Mouse (Mus musculus): ENCODE measurements around the gene Tom1l2.

GRCm38 (mm10) chr11:60320426-60321037, 32.2 kb downstream of the Tom1l2 start:
- TF ChIP-seq CTCF (IDR thresholded peaks at IDR 0.05; ENCODE audit: low read depth, low read length) (no peak), POLR2A (IDR thresholded peaks at IDR 0.05; ENCODE audit: borderline replicate concordance, low read depth, low read length) (no peak)

Data from bone marrow macrophage, adult 2 months (primary cell).